Mouse (Mus musculus) intestine, postnatal 0 days (tissue): Measurements from ENCODE around the gene Pet100. TPM values are rescaled to one million over a fixed set of nuclear protein-coding genes. Genes with fewer than 3 reads are reported as not detected.
"Not testable (repeated sequence)": the region's sequence is repeated elsewhere in the genome, so short reads cannot be mapped to it uniquely, and the experiment has no call there.

ENCODE experiments used
- ATAC-seq: fragments of 200-750 bp; cut with Nextera tagmentation; 2 replicates; pipeline ENCODE4 v1.8.0; 2017; ENCODE audit warnings: mild to moderate bottlenecking, moderate TSS enrichment, moderate library complexity
- H3K27ac ChIP-seq: fragments of 300-500 bp; sonication (generic); 2 replicates; pipeline ENCODE4 v1.5.1; 2014; ENCODE audit warnings: mild to moderate bottlenecking, low read depth, low read length, moderate library complexity
- H3K27me3 ChIP-seq: fragments of 300-500 bp; sonication (generic); replicated peaks from 2 replicates; pipeline ENCODE4 v1.6.1; 2014; ENCODE audit warnings: low read length, mixed read lengths; ENCODE audit not compliant: control insufficient read depth, insufficient read depth
- H3K36me3 ChIP-seq: fragments of 300-500 bp; sonication (generic); 2 replicates; pipeline ENCODE4 v1.6.1; 2014; ENCODE audit warnings: mild to moderate bottlenecking, moderate library complexity; ENCODE audit not compliant: control insufficient read depth, insufficient read depth
- H3K4me1 ChIP-seq: fragments of 300-500 bp; sonication (generic); replicated peaks from 2 replicates; pipeline ENCODE4 v1.6.1; 2014; ENCODE audit warnings: antibody characterized with exemption, low read length, mixed read lengths; ENCODE audit not compliant: control insufficient read depth, insufficient read depth
- H3K4me2 ChIP-seq: fragments of 300-500 bp; sonication (generic); replicated peaks from 2 replicates; pipeline ENCODE4 v1.6.1; 2014; ENCODE audit warnings: low read depth, mild to moderate bottlenecking, moderate library complexity
- H3K4me3 ChIP-seq: fragments of 300-500 bp; sonication (generic); 2 replicates; pipeline ENCODE4 v1.5.1; 2014; ENCODE audit warnings: low read depth, low read length
- H3K9ac ChIP-seq: fragments of 300-500 bp; sonication (generic); 2 replicates; pipeline ENCODE4 v1.6.1; 2014; ENCODE audit warnings: mild to moderate bottlenecking, low read depth, low read length
- H3K9me3 ChIP-seq: fragments of 300-500 bp; sonication (generic); 2 replicates; pipeline ENCODE4 v1.6.1; 2016; ENCODE audit warnings: mixed run types; ENCODE audit not compliant: control insufficient read depth
- CTCF ChIP-seq: sonication (generic); IDR thresholded peaks from 2 replicates; pipeline ENCODE4 v1.5.1; 2016; ENCODE audit warnings: low read depth, mild to moderate bottlenecking, control low read depth, antibody characterized with exemption, moderate library complexity
- WGBS: fragments of 180-500 bp; shearing (Covaris S2); extraction: QIAGEN DNeasy Blood & Tissue Kit; methylation state at CpG from one replicate; pipeline ENCODE4 v1.1.7; 2014; 5-methylcytosine and 5-hydroxymethylcytosine counted together
- polyA plus RNA-seq: library from polyadenylated mRNA; unstranded; fragments of >200 nt; fragmentation: Nextera tagmentation; extraction: Ambion mirVana; gene quantifications from 2 replicates; pipeline ENCODE4 v1.2.1, GENCODE M21; 2015

The Pet100 gene
- 152 TPM in 2 replicates for polyA plus RNA-seq

GRCm38 (mm10) chr8:3621199-3621970 is at the start of gene Pet100, which contains the start of gene Xab2:
Pet100 (plus strand) TSS chr8:3621548.
Xab2 (minus strand) TSS chr8:3621316.
- TF ChIP-seq CTCF: no peak
- ATAC-seq: peak; percentile 99
- Histone ChIP-seq H3K27me3 (no peaks in the 10 kb centered on the region), H3K9ac (peak within 1 kb of the TSS; percentile 84), H3K4me3 (peak within 1 kb of the TSS; percentile 92), H3K9me3 (no peaks in the 10 kb centered on the region), H3K36me3 (peaks cover 23% of the 10 kb centered on the region), H3K4me2 (peak within 1 kb of the TSS; percentile 89), H3K4me1 (peaks cover 6% of the 10 kb centered on the region), H3K27ac (no peak within 1 kb of the TSS)
- WGBS: under 1% methylated on average over 37 of the region's 37 CpGs

- H3K27ac ChIP-seq: no peak overlapping the region
- H3K36me3 ChIP-seq: no peaks in the 10 kb centered on the region
- TF ChIP-seq CTCF: no peak
- no peak for ATAC-seq
- WGBS: 95% methylated on average over 3 of the region's 3 CpGs
- H3K4me1 ChIP-seq: 0 out of 2 replicates have a peak, but pooled peaks cover 2% of the 10 kb centered on the region
- H3K9me3 ChIP-seq: no peaks in the 10 kb centered on the region
- no peaks in the 10 kb centered on the region for H3K27me3 ChIP-seq
- H3K9ac ChIP-seq: no peak overlapping the region
- H3K4me2 ChIP-seq: no peak overlapping the region
- H3K4me3 ChIP-seq: no peak overlapping the region
These were observed 46.8 kb upstream of the Pet100 start for GRCm38 (mm10) chr8:3574546-3574945.

GRCm38 (mm10) chr8:3576211-3576960 is 45.0 kb upstream of the Pet100 start:
- no peak overlapping the region for H3K4me2 ChIP-seq
- H3K4me3 ChIP-seq: no peak overlapping the region
- 45% methylated on average over 15 of the region's 15 CpGs for WGBS
- TF ChIP-seq CTCF: no peak
- H3K27ac ChIP-seq: no peak overlapping the region
- 0 out of 2 replicates have a peak, but pooled peaks cover 3% of the 10 kb centered on the region for H3K4me1 ChIP-seq
- H3K27me3 ChIP-seq: no peaks in the 10 kb centered on the region
- no peaks in the 10 kb centered on the region for H3K9me3 ChIP-seq
- 0 out of 2 replicates have a peak, but pooled peaks have one; percentile 18 for ATAC-seq
- H3K36me3 ChIP-seq: no peaks in the 10 kb centered on the region
- H3K9ac ChIP-seq: no peak overlapping the region

- Histone ChIP-seq H3K4me2 (no peak overlapping the region), H3K27me3 (no peaks in the 10 kb centered on the region), H3K4me1 (0 out of 2 replicates have a peak, but pooled peaks cover 3% of the 10 kb centered on the region), H3K9ac (no peak overlapping the region), H3K36me3 (no peaks in the 10 kb centered on the region), H3K9me3 (no peaks in the 10 kb centered on the region), H3K4me3 (no peak overlapping the region), H3K27ac (no peak overlapping the region)
- WGBS: 56% methylated on average over 9 of the region's 9 CpGs
- no peak for TF ChIP-seq CTCF
- ATAC-seq: peak; percentile 34
These were observed 41.7 kb upstream of the Pet100 start for GRCm38 (mm10) chr8:3579390-3580364.

GRCm38 (mm10) chr8:3581961-3582360 is 39.4 kb upstream of the Pet100 start:
- ATAC-seq, H3K4me1 ChIP-seq, H3K9me3 ChIP-seq, H3K9ac ChIP-seq, H3K36me3 ChIP-seq, H3K27ac ChIP-seq, H3K4me2 ChIP-seq, H3K27me3 ChIP-seq, H3K4me3 ChIP-seq: not testable (repeated sequence)
- 91% methylated on average over 1 of the region's 3 CpGs for WGBS
